Mouse (Mus musculus): ENCODE data around the gene Zfc3h1.
A peak's percentile ranks its signal among the peaks of the same experiment; 100 is the strongest.

The Zfc3h1 gene

GRCm38 (mm10) chr10:115385018-115386002, 551 bp downstream of the Zfc3h1 start:
- peak; percentile 79 for DNase-seq

DNA sequence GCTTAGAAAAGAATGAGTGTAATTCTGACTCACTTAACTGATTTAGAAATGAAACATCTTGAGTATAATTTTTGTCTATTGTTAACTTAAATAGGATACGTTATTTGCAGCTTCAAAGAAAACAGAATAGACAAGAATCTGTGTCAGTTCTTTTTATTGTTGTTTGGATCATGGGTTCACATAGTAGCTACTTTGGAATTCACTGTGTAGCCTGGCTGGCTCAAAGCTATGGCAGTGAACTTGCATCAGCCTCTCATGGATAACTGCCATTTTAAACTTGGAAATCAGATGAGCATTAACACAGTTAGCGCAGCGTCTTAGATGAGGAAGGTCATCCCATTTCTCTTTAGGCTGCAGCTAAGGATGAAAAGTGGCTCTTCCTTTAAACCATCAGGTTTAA, 3.1 kb downstream of the Zfc3h1 start:
- no peak for DNase-seq

GRCm38 (mm10) chr10:115391076-115391475, 6.3 kb downstream of the Zfc3h1 start:
- no peak for DNase-seq

DNA sequence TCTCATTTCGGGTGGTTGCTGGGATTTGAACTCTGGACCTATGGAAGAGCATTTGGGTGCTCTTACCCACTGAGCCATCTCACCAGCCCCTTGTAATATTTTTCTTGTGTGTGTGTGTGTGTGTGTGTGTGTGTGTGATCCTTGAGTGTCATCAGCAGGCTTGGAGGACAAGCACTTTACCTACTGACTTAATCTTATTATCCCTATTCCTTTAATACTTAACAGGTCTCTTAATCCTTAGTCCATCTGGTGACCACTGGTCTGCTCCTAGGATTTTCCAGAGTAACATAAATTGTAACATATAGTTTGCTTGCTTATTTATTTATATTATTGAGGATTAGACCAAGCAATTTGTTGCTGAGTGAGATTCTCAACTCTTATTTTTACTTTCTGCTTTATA, 7.1 kb downstream of the Zfc3h1 start:
- DNase-seq: no peak

GRCm38 (mm10) chr10:115406393-115406792, 21.6 kb downstream of the Zfc3h1 start:
- peak; percentile 74 for DNase-seq

DNA sequence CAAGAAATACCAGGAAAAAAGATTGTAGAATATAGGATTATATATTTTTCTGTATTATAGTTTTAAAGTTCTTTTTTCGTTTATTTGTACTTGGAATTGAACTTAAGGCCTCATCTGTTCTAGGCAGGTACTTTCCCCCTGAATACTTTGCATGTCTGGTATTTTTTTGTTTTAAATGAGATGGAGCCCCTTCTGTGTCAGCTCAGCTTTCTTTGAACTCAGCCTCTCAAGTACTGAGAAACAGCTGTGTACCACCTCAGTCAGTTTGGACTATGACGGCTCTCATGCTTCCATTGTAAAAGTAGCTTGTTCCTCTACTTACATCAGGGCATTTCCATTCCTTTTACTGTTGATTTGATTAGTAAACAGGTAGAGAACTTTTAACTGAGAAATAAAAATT, 28.7 kb downstream of the Zfc3h1 start:
- no peak for DNase-seq

DNA sequence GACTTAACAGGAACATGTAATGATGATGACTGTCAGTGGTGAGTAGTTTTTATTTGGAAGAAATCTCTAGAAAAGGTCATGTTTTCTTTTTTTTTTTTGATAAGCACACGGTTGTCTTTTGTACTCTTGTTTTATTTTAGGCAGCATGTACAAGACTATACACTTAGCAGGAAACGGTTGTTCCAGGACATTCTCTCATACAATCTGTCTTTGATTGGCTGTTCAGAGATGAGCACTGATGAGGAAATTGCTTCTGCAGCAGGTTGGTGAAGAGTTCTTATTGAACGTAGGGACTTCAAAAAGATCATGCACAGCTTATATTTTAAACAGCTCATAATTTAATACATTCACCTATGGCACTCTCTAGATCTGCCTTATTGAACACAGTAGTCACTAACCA, 29.3 kb downstream of the Zfc3h1 start:
- DNase-seq: no peak

- no peak for DNase-seq
These were observed 37.2 kb downstream of the Zfc3h1 start for GRCm38 (mm10) chr10:115421976-115422375.

- no peak for DNase-seq
These were observed 40.6 kb downstream of the Zfc3h1 start for GRCm38 (mm10) chr10:115425351-115425750.

GRCm38 (mm10) chr10:115437286-115437685, 52.5 kb downstream of the Zfc3h1 start:
- no peak for DNase-seq

- no peak for DNase-seq
These were observed 63.9 kb downstream of the Zfc3h1 start for GRCm38 (mm10) chr10:115448614-115449013.

DNA sequence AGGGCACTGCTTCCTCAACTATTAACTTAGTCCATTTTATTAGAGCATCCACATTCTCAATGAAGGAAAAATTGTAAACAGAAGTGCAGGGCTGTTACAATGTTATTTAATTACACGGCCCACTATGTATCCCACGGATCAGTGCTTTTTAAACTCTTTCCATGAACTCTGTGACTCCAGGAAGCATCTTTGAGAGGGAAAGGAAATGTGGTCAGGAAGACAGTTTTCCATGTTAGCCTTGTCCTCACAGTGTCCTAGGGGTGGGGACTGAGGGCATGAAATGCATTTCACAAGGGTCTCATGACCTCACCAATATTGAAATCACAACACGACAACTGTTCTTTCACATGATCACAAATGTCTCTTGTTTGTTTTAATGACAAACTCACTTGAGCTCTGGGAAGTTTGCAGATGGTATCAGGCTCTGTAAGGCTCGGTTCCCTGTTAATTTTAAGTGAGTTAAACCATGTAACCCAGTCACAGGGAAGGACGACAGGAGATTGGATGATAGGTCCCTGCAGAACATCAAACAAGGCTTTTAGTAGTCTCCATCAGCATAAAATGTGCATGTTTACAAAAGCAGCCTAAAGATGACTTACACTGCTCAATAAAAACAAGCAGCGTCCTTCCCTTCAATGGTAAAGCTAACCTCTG, 72.7 kb downstream of the Zfc3h1 start:
- no peak for DNase-seq

GRCm38 (mm10) chr10:115462646-115463045, 77.9 kb downstream of the Zfc3h1 start:
- no peak for DNase-seq

GRCm38 (mm10) chr10:115465072-115465471, 80.3 kb downstream of the Zfc3h1 start:
- no peak for DNase-seq

GRCm38 (mm10) chr10:115465778-115466177, 81.0 kb downstream of the Zfc3h1 start:
- DNase-seq: peak; percentile 11

GRCm38 (mm10) chr10:115467985-115468384, 83.2 kb downstream of the Zfc3h1 start:
- DNase-seq: no peak

DNA sequence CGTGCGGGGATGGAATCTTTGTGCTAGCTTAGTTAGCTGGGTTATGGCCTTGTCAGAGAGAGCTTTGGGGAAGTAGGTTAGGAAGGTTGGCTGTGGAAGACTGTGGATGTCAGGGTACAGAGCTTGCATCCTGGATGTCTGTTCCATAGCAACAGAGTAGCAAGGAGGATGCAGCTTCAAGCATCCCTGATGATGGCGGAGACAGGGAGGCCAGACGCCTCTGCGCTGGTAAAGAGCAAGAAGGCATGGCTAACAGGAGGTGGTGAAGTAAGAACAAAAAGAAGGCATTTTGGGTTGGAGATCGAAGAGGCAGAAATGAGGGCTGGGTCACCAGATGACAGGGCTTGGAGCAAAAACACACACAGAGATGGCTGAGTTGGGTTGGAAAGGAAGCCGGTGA, 83.9 kb downstream of the Zfc3h1 start:
- DNase-seq: no peak

DNA sequence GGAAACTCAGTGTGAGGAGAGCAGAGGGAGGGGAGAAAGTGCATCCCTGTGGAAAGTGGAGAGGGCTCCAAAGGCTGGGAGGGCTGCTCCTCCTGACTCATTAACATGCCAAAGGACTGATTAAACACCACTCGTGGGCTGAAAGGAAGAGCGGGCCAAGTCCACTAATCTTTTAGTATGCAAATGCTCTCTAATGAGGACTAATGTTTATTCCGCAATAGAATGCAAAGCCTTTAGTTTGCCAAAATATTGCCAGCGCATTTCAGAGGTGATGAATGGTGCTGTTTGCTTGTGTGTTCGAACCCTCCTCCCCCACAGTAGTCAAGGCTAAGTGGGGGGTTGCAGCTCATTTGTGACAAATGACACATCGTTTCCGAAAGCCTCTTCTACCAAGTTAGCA, 84.3 kb downstream of the Zfc3h1 start:
- DNase-seq: no peak

GRCm38 (mm10) chr10:115470621-115471334, 86.0 kb downstream of the Zfc3h1 start:
- DNase-seq: no peak

- no peak for DNase-seq
These were observed 88.6 kb downstream of the Zfc3h1 start for GRCm38 (mm10) chr10:115473213-115473961.

GRCm38 (mm10) chr10:115475000-115475550, 90.3 kb downstream of the Zfc3h1 start:
- no peak for DNase-seq

DNA sequence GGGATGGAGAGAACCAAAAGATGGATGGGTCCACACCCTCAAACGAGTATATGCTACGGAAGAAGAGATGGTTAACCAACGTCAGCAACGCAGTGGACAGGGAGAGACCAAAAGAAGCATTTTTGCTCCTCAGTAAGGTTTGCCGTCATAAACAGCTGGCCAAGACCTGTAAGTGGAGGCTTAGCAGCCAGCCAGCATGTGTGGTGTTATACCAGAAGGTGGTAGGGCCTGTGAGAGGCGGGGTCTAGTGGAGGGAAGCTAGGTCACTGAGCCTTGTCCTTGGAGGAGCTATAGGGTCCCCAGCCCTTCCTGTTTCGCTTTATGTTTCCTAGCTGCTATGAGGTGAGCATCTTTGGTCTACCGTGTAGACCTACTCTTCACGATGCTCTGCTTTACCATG, 91.7 kb downstream of the Zfc3h1 start:
- DNase-seq: no peak

Measured in lung, postnatal 10 days (tissue).